Mouse (Mus musculus) midbrain, embryonic 16.5 days (tissue): ENCODE results near the gene Slc35c2. TPM values are rescaled to one million over a fixed set of nuclear protein-coding genes. Genes with fewer than 3 reads are reported as not detected.

Experiments
- ATAC-seq: fragments of 200-750 bp; cut with Nextera tagmentation; 2 replicates; pipeline ENCODE4 v1.8.0; 2017; ENCODE audit warnings: moderate TSS enrichment
- H3K27ac ChIP-seq: fragments of 300-500 bp; sonication (generic); 2 replicates; pipeline ENCODE4 v1.5.1; 2014; ENCODE audit warnings: mild to moderate bottlenecking, low read length, mixed read lengths
- H3K27me3 ChIP-seq: fragments of 300-500 bp; sonication (generic); 2 replicates; pipeline ENCODE4 v1.6.1; 2014; ENCODE audit warnings: low read depth, low read length, mixed read lengths; ENCODE audit not compliant: control insufficient read depth, insufficient read depth
- H3K36me3 ChIP-seq: fragments of 300-500 bp; sonication (generic); 2 replicates; pipeline ENCODE4 v1.6.1; 2014; ENCODE audit warnings: mild to moderate bottlenecking, low read length, moderate library complexity, mixed read lengths; ENCODE audit not compliant: control insufficient read depth, insufficient read depth
- H3K4me1 ChIP-seq: fragments of 300-500 bp; sonication (generic); 2 replicates; pipeline ENCODE4 v1.6.1; 2014; ENCODE audit warnings: mild to moderate bottlenecking, low read length, mixed read lengths; ENCODE audit not compliant: control insufficient read depth, insufficient read depth
- H3K4me2 ChIP-seq: fragments of 300-500 bp; sonication (generic); 2 replicates; pipeline ENCODE4 v1.6.1; 2014; ENCODE audit warnings: mild to moderate bottlenecking, low read length, mixed read lengths
- H3K4me3 ChIP-seq: fragments of 300-500 bp; sonication (generic); 2 replicates; pipeline ENCODE4 v1.5.1; 2014; ENCODE audit warnings: low read depth, mild to moderate bottlenecking, low read length, moderate library complexity, mixed read lengths
- H3K9ac ChIP-seq: fragments of 300-500 bp; sonication (generic); 2 replicates; pipeline ENCODE4 v1.6.1; 2014; ENCODE audit warnings: low read depth, low read length, mixed read lengths
- H3K9me3 ChIP-seq: fragments of 300-500 bp; sonication (generic); replicated peaks from 2 replicates; pipeline ENCODE4 v1.6.1; 2014; ENCODE audit warnings: mild to moderate bottlenecking, low read length, mixed read lengths; ENCODE audit not compliant: control insufficient read depth, poor library complexity, severe bottlenecking
- WGBS: fragments of 180-500 bp; shearing (Covaris S2); extraction: QIAGEN DNeasy Blood & Tissue Kit; methylation state at CpG from one replicate; pipeline ENCODE4 v1.1.7; 2014; 5-methylcytosine and 5-hydroxymethylcytosine counted together
- polyA plus RNA-seq: library from polyadenylated mRNA; unstranded; fragments of >200 nt; fragmentation: Nextera tagmentation; extraction: Ambion mirVana; gene quantifications from 2 replicates; pipeline ENCODE4 v1.2.1, GENCODE M21; 2015

Gene Slc35c2
- polyA plus RNA-seq, 1 experiment from 2014 or later = 68.0 TPM

DNA sequence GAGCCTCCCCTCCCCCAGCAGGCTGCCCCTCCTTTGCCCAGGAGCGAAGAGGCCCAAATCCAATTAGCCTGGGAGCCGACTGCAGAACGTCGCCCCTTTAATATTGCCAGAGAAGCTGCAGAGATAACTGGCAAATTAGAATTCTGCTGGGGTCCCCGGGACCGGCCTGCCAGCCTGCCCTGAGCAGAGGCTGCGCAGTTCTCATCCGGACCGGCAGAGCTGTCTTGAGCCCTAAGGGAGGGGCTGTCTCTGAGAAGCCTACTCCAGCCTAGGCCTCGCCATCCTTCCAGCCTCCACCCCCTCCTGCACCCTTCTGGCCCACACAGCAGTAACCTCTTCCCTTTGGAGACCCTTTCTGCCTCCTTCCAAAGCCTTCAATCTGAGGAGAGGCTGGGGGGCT, 33.8 kb downstream of the Slc35c2 start:
- no peaks in the 10 kb centered on the region for H3K9me3 ChIP-seq
- H3K4me2 ChIP-seq = no peak overlapping the region
- peak overlapping the region; percentile 42; the same call in 1 of the 2 replicates for H3K9ac ChIP-seq

DNA sequence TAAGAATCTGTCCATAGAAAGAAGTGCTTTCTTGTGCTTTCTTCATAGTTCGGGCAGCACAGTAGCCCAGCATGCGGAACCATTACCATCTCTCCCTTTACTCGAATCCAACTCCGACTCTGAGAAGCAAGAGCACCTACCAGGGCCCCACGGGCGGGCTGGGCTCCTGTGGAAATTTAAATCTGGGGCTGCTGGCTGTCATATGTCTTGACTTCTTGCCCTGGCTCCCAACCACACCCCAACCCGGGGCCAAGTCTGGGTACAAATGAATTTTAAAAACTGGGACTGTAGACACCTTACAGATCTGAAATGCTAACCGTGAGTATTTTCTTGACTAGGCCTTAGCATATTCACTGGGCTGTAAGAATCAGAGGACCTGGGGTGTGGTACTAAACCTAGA, 34.4 kb downstream of the Slc35c2 start:
- Histone ChIP-seq H3K27ac (peak overlapping the region; percentile 7; the same call in 1 of the 2 replicates), H3K4me3 (no peak overlapping the region), H3K9me3 (no peaks in the 10 kb centered on the region), H3K9ac (no peak overlapping the region), H3K4me2 (no peak overlapping the region), H3K27me3 (0 out of 2 replicates have a peak, but pooled peaks cover 4% of the 10 kb centered on the region), H3K4me1 (peaks cover 16% of the 10 kb centered on the region), H3K36me3 (no peaks in the 10 kb centered on the region)
- 78% methylated on average over 8 of the region's 8 CpGs for WGBS
- no peak for ATAC-seq

More for the DNA sequence above, 33.8 kb downstream of the Slc35c2 start:
- Histone ChIP-seq H3K36me3 (no peaks in the 10 kb centered on the region), H3K4me3 (no peak overlapping the region), H3K27ac (peak overlapping the region; percentile 60; the same call in 1 of the 2 replicates), H3K27me3 (0 out of 2 replicates have a peak, but pooled peaks cover 4% of the 10 kb centered on the region), H3K4me1 (peaks cover 16% of the 10 kb centered on the region)
- 5% methylated on average over 10 of the region's 10 CpGs for WGBS
- peak; percentile 66 for ATAC-seq

- peaks cover 16% of the 10 kb centered on the region for H3K4me1 ChIP-seq
- 47% methylated on average over 9 of the region's 9 CpGs for whole genome bisulfite sequencing
- H3K27ac ChIP-seq = no peak overlapping the region
- no peak for ATAC-seq
- no peak overlapping the region for H3K9ac ChIP-seq
- H3K4me2 ChIP-seq = no peak overlapping the region
- 0 out of 2 replicates have a peak, but pooled peaks cover 4% of the 10 kb centered on the region for H3K27me3 ChIP-seq
- no peak overlapping the region for H3K4me3 ChIP-seq
- no peaks in the 10 kb centered on the region for H3K9me3 ChIP-seq
- no peaks in the 10 kb centered on the region for H3K36me3 ChIP-seq
Measured at GRCm38 (mm10) chr2:165252801-165253200, 34.9 kb downstream of the Slc35c2 start.

- Histone ChIP-seq H3K4me3 (no peak overlapping the region), H3K27ac (no peak overlapping the region), H3K36me3 (no peaks in the 10 kb centered on the region), H3K27me3 (0 out of 2 replicates have a peak, but pooled peaks cover 4% of the 10 kb centered on the region), H3K9ac (no peak overlapping the region), H3K4me1 (peaks cover 16% of the 10 kb centered on the region), H3K9me3 (no peaks in the 10 kb centered on the region), H3K4me2 (no peak overlapping the region)
- 79% methylated on average over 8 of the region's 8 CpGs for WGBS
- no peak for ATAC-seq
Measured at GRCm38 (mm10) chr2:165252381-165252780, 35.3 kb downstream of the Slc35c2 start.

DNA sequence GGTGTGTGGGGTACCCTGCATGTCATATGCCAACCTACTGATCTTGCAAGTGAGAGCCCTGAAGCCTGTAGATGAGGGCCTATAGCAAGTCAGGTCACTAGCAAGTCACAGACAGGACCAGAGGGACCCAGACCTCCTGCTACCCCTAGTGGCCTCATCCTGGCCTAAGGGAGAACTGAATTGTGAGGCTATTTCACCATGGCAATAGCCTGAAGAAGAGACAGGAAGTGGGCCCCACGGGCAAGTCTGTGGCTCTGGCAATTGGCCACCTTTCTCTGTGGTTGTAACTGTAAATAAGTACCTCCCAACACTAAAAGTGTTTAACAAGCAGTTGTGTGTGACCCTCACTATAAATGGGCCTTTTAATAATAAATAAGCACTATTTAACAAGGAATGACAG, 36.8 kb downstream of the Slc35c2 start:
- WGBS = 68% methylated on average over 1 of the region's 1 CpGs

DNA sequence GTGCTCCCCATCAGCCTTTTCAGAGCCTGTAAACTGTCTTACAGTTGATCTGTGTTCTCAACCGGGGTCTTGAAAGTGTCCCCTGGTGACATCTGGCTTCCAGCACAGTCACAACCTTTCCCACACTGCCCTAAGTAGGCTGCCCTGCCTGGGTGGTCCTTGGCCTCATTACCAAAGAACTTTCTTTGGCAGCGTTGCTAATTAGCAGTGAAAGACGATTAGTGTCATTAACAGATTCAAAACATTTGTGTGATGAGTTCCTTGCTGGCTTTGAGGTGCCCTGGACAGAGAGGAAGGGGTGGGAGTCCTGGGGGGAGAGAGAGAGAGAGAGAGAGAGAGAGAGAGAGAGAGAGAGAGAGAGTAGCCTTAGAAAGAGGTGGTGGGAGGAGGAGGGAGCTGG, 38.7 kb downstream of the Slc35c2 start:
- Histone ChIP-seq H3K27ac (no peak overlapping the region), H3K4me3 (no peak overlapping the region), H3K36me3 (no peaks in the 10 kb centered on the region), H3K4me2 (no peak overlapping the region), H3K4me1 (peaks cover 16% of the 10 kb centered on the region), H3K9ac (no peak overlapping the region), H3K9me3 (no peaks in the 10 kb centered on the region), H3K27me3 (no peaks in the 10 kb centered on the region)
- no peak for ATAC-seq
- WGBS = 10% methylated on average over 3 of the region's 3 CpGs

More for the DNA sequence above, 36.8 kb downstream of the Slc35c2 start:
- Histone ChIP-seq H3K4me1 (peaks cover 27% of the 10 kb centered on the region), H3K4me2 (no peak overlapping the region), H3K9ac (no peak overlapping the region), H3K27me3 (no peaks in the 10 kb centered on the region), H3K27ac (no peak overlapping the region), H3K9me3 (no peaks in the 10 kb centered on the region), H3K4me3 (no peak overlapping the region), H3K36me3 (no peaks in the 10 kb centered on the region)
- no peak for ATAC-seq

GRCm38 (mm10) chr2:165246349-165246748, 41.3 kb downstream of the Slc35c2 start:
- Histone ChIP-seq H3K27me3 (no peaks in the 10 kb centered on the region), H3K36me3 (no peaks in the 10 kb centered on the region), H3K4me3 (no peak overlapping the region), H3K4me1 (peaks cover 26% of the 10 kb centered on the region), H3K9me3 (no peaks in the 10 kb centered on the region), H3K4me2 (no peak overlapping the region), H3K27ac (no peak overlapping the region), H3K9ac (no peak overlapping the region)
- WGBS = 8% methylated on average over 11 of the region's 11 CpGs
- ATAC-seq = no peak

GRCm38 (mm10) chr2:165243122-165243720, 44.4 kb downstream of the Slc35c2 start:
- 4% methylated on average over 11 of the region's 11 CpGs for WGBS
- Histone ChIP-seq H3K36me3 (no peaks in the 10 kb centered on the region), H3K4me2 (peak overlapping the region; percentile 7), H3K27me3 (peaks cover 9% of the 10 kb centered on the region), H3K9me3 (no peaks in the 10 kb centered on the region), H3K27ac (peak overlapping the region; percentile 44), H3K9ac (peak overlapping the region; percentile 8), H3K4me1 (peaks cover 33% of the 10 kb centered on the region), H3K4me3 (no peak overlapping the region)
- peak; percentile 50 for ATAC-seq

- H3K9ac ChIP-seq = peak overlapping the region; percentile 8
- no peaks in the 10 kb centered on the region for H3K36me3 ChIP-seq
- H3K9me3 ChIP-seq = no peaks in the 10 kb centered on the region
- H3K4me1 ChIP-seq = peaks cover 34% of the 10 kb centered on the region
- H3K4me2 ChIP-seq = peak overlapping the region; percentile 22
- WGBS = 2% methylated on average over 13 of the region's 13 CpGs
- no peak overlapping the region for H3K4me3 ChIP-seq
- H3K27me3 ChIP-seq = peaks cover 9% of the 10 kb centered on the region
- no peak for ATAC-seq
- H3K27ac ChIP-seq = peak overlapping the region; percentile 44
Measured at GRCm38 (mm10) chr2:165242575-165242974, 45.1 kb downstream of the Slc35c2 start.
